Mouse (Mus musculus): ENCODE data around the gene Gli3.

DNA sequence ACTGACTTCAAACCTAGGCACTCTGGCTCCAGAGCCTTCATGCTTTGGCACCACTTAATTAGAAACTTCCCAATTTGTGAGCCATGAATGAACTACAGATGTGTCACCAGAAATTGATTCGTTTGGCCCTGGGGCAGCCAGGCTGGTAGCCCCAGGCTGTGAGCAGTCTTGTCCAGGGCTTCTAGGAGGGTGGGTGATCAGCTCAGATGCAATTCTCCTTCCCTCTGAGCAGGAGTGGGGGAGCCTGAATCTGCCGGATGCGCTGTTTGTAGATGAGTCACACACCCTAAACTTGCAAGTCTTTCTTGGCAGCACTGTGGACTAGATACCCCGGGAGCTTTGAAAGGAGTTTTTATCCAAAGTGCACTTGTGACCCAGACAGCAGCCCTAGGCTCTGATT lies 18.7 kb upstream of the Gli3 start:
- TF ChIP-seq CTCF (IDR thresholded peaks at IDR 0.05; ENCODE audit: low read depth, low read length) (no peak), GATA1 (IDR thresholded peaks at IDR 0.05; ENCODE audit: borderline replicate concordance, low read length) (no peak), POLR2AphosphoS5 (IDR thresholded peaks at IDR 0.05; ENCODE audit: insufficient replicate concordance, low read depth, low read length) (no peak), GATA2 (IDR thresholded peaks at IDR 0.05; ENCODE audit: borderline replicate concordance, low read depth, low read length) (no peak)
